Mouse (Mus musculus) heart, embryonic 15.5 days (tissue): ENCODE measurements around the gene Slc45a1. TPM values are rescaled to one million over a fixed set of nuclear protein-coding genes. Genes with fewer than 3 reads are reported as not detected.

Experiments
- ATAC-seq: fragments of 200-750 bp; cut with Nextera tagmentation; replicated peaks from 2 replicates; pipeline ENCODE4 v1.8.0; 2017; ENCODE audit warnings: low read depth, moderate TSS enrichment; ENCODE audit not compliant: insufficient number of reproducible peaks, insufficient read depth, low FRiP score
- H3K27ac ChIP-seq: fragments of 300-500 bp; sonication (generic); 2 replicates; pipeline ENCODE4 v1.5.1; 2015; ENCODE audit warnings: mild to moderate bottlenecking, inconsistent platforms
- H3K27me3 ChIP-seq: fragments of 300-500 bp; sonication (generic); 2 replicates; pipeline ENCODE4 v1.6.1; 2015; ENCODE audit warnings: inconsistent platforms
- H3K36me3 ChIP-seq: fragments of 300-500 bp; sonication (generic); 2 replicates; pipeline ENCODE4 v1.6.1; 2015; ENCODE audit warnings: mild to moderate bottlenecking, inconsistent platforms
- H3K4me1 ChIP-seq: fragments of 300-500 bp; sonication (generic); replicated peaks from 2 replicates; pipeline ENCODE4 v1.6.1; 2015; ENCODE audit warnings: inconsistent platforms
- H3K4me2 ChIP-seq: fragments of 300-500 bp; sonication (generic); 2 replicates; pipeline ENCODE4 v1.6.1; 2015; ENCODE audit warnings: inconsistent platforms, mild to moderate bottlenecking, moderate library complexity
- H3K4me3 ChIP-seq: fragments of 300-500 bp; sonication (generic); 2 replicates; pipeline ENCODE4 v1.5.1; 2015; ENCODE audit warnings: mild to moderate bottlenecking, inconsistent platforms
- H3K9ac ChIP-seq: fragments of 300-500 bp; sonication (generic); 2 replicates; pipeline ENCODE4 v1.6.1; 2015; ENCODE audit warnings: mild to moderate bottlenecking, inconsistent platforms
- H3K9me3 ChIP-seq: fragments of 300-500 bp; sonication (generic); replicated peaks from 2 replicates; pipeline ENCODE4 v1.6.1; 2016; ENCODE audit warnings: inconsistent platforms
- WGBS: fragments of 180-500 bp; shearing (Covaris S2); methylation state at CpG from one replicate; pipeline ENCODE4 v1.1.7; 2015; ENCODE audit warnings: mixed read lengths; 5-methylcytosine and 5-hydroxymethylcytosine counted together
- polyA plus RNA-seq: library from polyadenylated mRNA; unstranded; fragments of >200 nt; fragmentation: Nextera tagmentation; extraction: Ambion mirVana; gene quantifications from 2 replicates; pipeline ENCODE4 v1.2.1, GENCODE M21; 2015

The Slc45a1 gene
- polyA plus RNA-seq = 0.32 TPM in 1 of 2 replicates, not detected in the other

GRCm38 (mm10) chr4:150651390-150652277 is at the start of gene Slc45a1:
Gene Slc45a1, minus strand, starts transcription at chr4:150652174.
- ATAC-seq = no peak
- 7% methylated on average over 41 of the region's 41 CpGs for WGBS
- Histone ChIP-seq H3K4me2 (peak within 1 kb of the TSS; percentile 38; the same call in 1 of the 2 replicates), H3K4me1 (peaks cover 9% of the 10 kb centered on the region), H3K27me3 (peaks cover 44% of the 10 kb centered on the region), H3K27ac (no peak within 1 kb of the TSS), H3K36me3 (no peaks in the 10 kb centered on the region), H3K9ac (no peak within 1 kb of the TSS), H3K9me3 (no peaks in the 10 kb centered on the region), H3K4me3 (peak within 1 kb of the TSS; percentile 15; the same call in 1 of the 2 replicates)

GRCm38 (mm10) chr4:150700849-150701248 is 48.9 kb upstream of the Slc45a1 start:
- no peak overlapping the region for H3K4me2 ChIP-seq
- H3K36me3 ChIP-seq = no peaks in the 10 kb centered on the region
- no peak overlapping the region for H3K27ac ChIP-seq
- 87% methylated on average over 9 of the region's 9 CpGs for WGBS
- H3K4me1 ChIP-seq = no peaks in the 10 kb centered on the region; the same call in 1 of the 2 replicates
- no peak overlapping the region for H3K4me3 ChIP-seq
- no peak overlapping the region for H3K9ac ChIP-seq
- no peak for ATAC-seq
- H3K9me3 ChIP-seq = no peaks in the 10 kb centered on the region
- H3K27me3 ChIP-seq = 0 out of 2 replicates have a peak, but pooled peaks cover under 1% of the 10 kb centered on the region

- H3K9me3 ChIP-seq = no peaks in the 10 kb centered on the region
- 0 out of 2 replicates have a peak, but pooled peaks cover 6% of the 10 kb centered on the region for H3K4me1 ChIP-seq
- no peak overlapping the region for H3K4me2 ChIP-seq
- H3K27me3 ChIP-seq = no peaks in the 10 kb centered on the region
- H3K27ac ChIP-seq = no peak overlapping the region
- no peaks in the 10 kb centered on the region for H3K36me3 ChIP-seq
- H3K9ac ChIP-seq = no peak overlapping the region
- 51% methylated on average over 10 of the region's 10 CpGs for WGBS
- no peak overlapping the region for H3K4me3 ChIP-seq
- no peak for ATAC-seq
Measured at GRCm38 (mm10) chr4:150694434-150695108, 42.6 kb upstream of the Slc45a1 start.

GRCm38 (mm10) chr4:150692861-150693403 is 41.0 kb upstream of the Slc45a1 start:
- WGBS = 64% methylated on average over 10 of the region's 10 CpGs
- Histone ChIP-seq H3K27ac (no peak overlapping the region), H3K27me3 (no peaks in the 10 kb centered on the region), H3K4me1 (0 out of 2 replicates have a peak, but pooled peaks cover 6% of the 10 kb centered on the region), H3K9me3 (no peaks in the 10 kb centered on the region), H3K4me3 (no peak overlapping the region), H3K4me2 (no peak overlapping the region), H3K36me3 (no peaks in the 10 kb centered on the region), H3K9ac (no peak overlapping the region)
- ATAC-seq = no peak

- no peak overlapping the region for H3K9ac ChIP-seq
- no peaks in the 10 kb centered on the region for H3K27me3 ChIP-seq
- H3K36me3 ChIP-seq = no peaks in the 10 kb centered on the region
- no peak overlapping the region for H3K27ac ChIP-seq
- H3K9me3 ChIP-seq = no peaks in the 10 kb centered on the region
- WGBS = 68% methylated on average over 3 of the region's 3 CpGs
- no peak overlapping the region for H3K4me3 ChIP-seq
- no peak overlapping the region for H3K4me2 ChIP-seq
- ATAC-seq = 0 out of 2 replicates have a peak, but pooled peaks have one; percentile 51
- H3K4me1 ChIP-seq = 0 out of 2 replicates have a peak, but pooled peaks cover 6% of the 10 kb centered on the region
Measured at GRCm38 (mm10) chr4:150690759-150691158, 38.8 kb upstream of the Slc45a1 start.

- H3K27ac ChIP-seq = no peak overlapping the region
- H3K9ac ChIP-seq = no peak overlapping the region
- WGBS = 75% methylated on average over 10 of the region's 10 CpGs
- no peaks in the 10 kb centered on the region for H3K36me3 ChIP-seq
- no peaks in the 10 kb centered on the region for H3K9me3 ChIP-seq
- no peaks in the 10 kb centered on the region for H3K27me3 ChIP-seq
- H3K4me2 ChIP-seq = no peak overlapping the region
- peaks cover 10% of the 10 kb centered on the region; the same call in 1 of the 2 replicates for H3K4me1 ChIP-seq
- no peak overlapping the region for H3K4me3 ChIP-seq
- no peak for ATAC-seq
Measured at GRCm38 (mm10) chr4:150689553-150689952, 37.6 kb upstream of the Slc45a1 start.

- Histone ChIP-seq H3K36me3 (no peaks in the 10 kb centered on the region), H3K4me3 (no peak overlapping the region), H3K4me1 (peaks cover 9% of the 10 kb centered on the region; the same call in 1 of the 2 replicates), H3K4me2 (no peak overlapping the region), H3K27me3 (no peaks in the 10 kb centered on the region), H3K9ac (no peak overlapping the region), H3K9me3 (no peaks in the 10 kb centered on the region), H3K27ac (no peak overlapping the region)
- 56% methylated on average over 10 of the region's 10 CpGs for WGBS
- no peak for ATAC-seq
Measured at GRCm38 (mm10) chr4:150687126-150687753, 35.3 kb upstream of the Slc45a1 start.

- no peak for ATAC-seq
- H3K9ac ChIP-seq = no peak overlapping the region
- H3K9me3 ChIP-seq = no peaks in the 10 kb centered on the region
- H3K27me3 ChIP-seq = no peaks in the 10 kb centered on the region
- H3K4me1 ChIP-seq = peaks cover 9% of the 10 kb centered on the region; the same call in 1 of the 2 replicates
- H3K27ac ChIP-seq = no peak overlapping the region
- H3K4me3 ChIP-seq = no peak overlapping the region
- no peak overlapping the region for H3K4me2 ChIP-seq
- no peaks in the 10 kb centered on the region for H3K36me3 ChIP-seq
Measured at GRCm38 (mm10) chr4:150686538-150686937, 34.6 kb upstream of the Slc45a1 start.

GRCm38 (mm10) chr4:150685778-150686493 is 34.0 kb upstream of the Slc45a1 start:
- H3K9me3 ChIP-seq = no peaks in the 10 kb centered on the region
- H3K4me3 ChIP-seq = no peak overlapping the region
- H3K27ac ChIP-seq = no peak overlapping the region
- H3K9ac ChIP-seq = no peak overlapping the region
- ATAC-seq = no peak
- H3K27me3 ChIP-seq = no peaks in the 10 kb centered on the region
- no peaks in the 10 kb centered on the region for H3K36me3 ChIP-seq
- no peak overlapping the region for H3K4me2 ChIP-seq
- 55% methylated on average over 7 of the region's 8 CpGs for WGBS
- peaks cover 6% of the 10 kb centered on the region; the same call in 1 of the 2 replicates for H3K4me1 ChIP-seq

- WGBS = 53% methylated on average over 15 of the region's 15 CpGs
- Histone ChIP-seq H3K4me1 (peaks cover 6% of the 10 kb centered on the region; the same call in 1 of the 2 replicates), H3K4me3 (no peak overlapping the region), H3K27me3 (no peaks in the 10 kb centered on the region), H3K36me3 (no peaks in the 10 kb centered on the region), H3K9me3 (no peaks in the 10 kb centered on the region), H3K4me2 (no peak overlapping the region), H3K9ac (no peak overlapping the region), H3K27ac (no peak overlapping the region)
- ATAC-seq = no peak
Measured at GRCm38 (mm10) chr4:150685043-150685777, 33.2 kb upstream of the Slc45a1 start.
